Mouse (Mus musculus) ovary, postnatal 14 days (tissue): ENCODE measurements around the gene St3gal5.

Experiments used
- DNase-seq: peaks from one replicate; pipeline ENCODE4 v3.0.0; 2022; ENCODE audit warnings: low spot score

St3gal5 gene

DNA sequence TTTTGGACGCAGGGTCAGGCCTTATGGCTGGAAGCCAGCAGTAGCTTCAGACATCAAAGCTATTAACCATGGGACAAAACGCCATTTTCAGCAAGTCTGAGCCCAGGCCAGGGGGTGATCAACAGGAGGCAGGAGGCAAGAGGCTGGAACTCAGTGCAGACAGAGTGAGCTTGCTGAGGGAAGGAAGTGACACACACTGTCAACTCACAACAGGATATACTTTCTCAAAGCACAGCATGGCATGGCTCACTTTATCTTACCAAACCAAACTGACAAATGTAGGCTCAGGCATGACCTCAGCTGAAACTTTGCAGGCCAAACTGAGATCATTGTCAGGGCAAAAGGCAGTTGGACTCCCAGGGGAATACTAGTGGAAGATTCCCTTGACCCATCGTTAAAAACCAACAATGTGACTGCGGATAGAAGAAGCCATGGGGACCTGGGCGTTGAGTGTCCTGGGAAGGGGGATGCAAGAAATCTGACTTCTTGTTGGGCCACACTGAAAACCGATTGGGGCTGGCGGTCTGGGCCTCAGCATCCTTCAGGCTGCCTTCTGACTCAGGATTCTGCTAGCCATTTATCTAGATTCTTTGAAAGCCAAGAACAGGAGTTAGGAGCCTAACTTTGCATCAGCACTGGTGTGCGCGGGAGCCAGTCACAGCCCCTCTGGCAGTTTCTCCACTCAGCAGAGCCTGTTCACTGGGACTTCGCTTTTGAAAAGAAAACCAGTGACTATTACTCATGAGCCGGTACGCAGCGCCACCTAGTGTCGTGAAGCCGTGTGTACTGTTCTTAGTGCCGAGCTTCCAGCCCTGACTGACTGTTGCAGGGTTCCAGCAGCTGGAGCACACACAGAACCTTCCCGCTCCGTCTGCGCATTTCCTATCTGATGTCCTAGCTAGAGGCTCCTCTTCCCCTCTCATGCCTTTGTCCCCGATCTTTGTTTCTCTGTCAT, 67.2 kb downstream of the St3gal5 start:
- peak; percentile 85 for DNase-seq

DNA sequence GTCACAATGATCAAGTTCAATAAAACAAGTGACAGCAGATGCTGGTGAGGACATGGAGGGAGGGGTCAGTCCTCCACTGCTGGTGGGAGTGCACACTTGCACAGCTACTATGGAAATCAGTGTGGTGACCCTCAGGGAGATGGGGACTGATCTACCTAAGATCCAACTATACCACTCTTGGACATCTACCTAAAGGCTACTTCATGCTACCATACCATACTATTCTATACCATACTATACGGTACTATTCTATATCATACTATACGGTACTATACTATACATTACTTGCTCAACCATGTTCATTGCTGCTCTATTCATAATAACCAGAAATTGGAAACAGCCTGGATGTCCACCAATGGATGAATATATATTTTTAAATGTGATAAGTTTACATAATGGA, 68.5 kb downstream of the St3gal5 start:
- no peak for DNase-seq

DNA sequence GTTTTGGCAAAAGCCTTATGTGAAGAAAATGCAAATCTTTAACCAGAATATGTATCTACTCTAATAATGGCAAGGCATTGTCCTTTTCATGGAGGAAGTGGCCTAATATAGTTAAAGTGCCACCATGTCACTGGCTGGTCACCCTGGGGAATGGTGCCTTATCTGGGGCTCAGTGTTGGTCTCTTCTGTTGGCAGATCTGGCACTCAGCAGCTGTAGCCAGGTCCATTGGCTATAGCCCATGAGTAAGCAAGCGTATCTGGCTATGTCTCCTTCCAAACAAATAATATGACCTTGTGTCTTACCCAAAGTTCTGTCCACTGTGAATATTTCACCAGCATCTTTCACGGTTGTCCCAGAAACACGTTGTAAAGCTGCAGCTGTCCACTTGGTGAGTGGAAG, 74.0 kb downstream of the St3gal5 start:
- DNase-seq: no peak

DNA sequence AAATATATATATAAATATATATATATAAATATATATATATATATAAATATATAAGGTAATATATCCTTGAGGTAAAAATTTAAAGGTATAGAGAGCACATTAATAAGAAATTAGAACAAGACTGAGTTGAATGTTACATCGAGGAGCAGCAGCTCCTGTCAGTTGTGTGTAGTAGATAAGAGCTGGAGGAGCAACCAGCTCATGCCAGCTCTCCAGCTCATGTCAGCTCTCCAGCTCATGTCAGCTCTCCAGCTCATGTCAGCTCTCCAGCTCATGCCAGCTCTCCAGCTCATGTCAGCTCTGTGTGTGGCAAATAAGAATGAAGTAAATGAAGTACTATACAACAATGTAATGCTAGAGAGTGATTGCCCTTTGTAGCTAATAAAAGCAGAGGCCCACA, 76.0 kb downstream of the St3gal5 start:
- DNase-seq: no peak

DNA sequence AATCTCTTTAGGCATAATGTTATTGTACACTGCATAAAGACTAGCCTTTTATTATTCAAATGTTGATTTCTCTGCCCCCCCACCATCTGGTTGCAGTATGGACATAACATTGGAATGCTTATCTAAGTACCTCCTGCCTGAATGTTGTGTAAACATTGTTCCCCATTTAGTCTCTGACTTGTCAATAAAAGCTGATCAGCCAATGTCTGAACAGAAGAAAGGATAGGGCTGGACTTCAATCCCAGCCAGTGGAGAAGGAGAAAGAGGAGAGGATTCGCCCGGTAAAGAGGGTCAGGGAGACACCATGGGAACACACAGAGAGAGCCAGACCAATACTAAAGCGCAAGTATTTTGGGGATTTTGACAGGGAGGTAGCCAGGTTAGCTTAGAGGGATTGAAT, 78.0 kb downstream of the St3gal5 start:
- no peak for DNase-seq

DNA sequence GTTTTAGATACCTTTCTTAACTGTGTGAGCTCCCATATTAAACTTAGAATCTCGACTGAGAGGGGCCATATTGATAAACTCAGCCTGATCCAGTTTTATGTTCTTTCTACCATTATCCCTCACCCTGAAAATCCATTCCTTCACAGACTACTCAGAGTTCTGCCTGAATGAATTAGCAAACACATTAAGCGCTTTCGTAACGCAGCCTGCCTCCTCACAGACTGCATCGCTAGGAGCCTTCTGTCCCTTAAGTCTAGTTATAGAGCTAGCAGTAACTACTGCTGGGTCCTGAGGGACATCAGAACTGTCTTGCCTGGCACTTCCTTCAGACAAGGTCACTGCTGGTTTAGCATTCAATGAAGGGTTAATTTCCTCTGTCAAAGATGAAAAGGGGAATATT, 78.6 kb downstream of the St3gal5 start:
- no peak for DNase-seq

DNA sequence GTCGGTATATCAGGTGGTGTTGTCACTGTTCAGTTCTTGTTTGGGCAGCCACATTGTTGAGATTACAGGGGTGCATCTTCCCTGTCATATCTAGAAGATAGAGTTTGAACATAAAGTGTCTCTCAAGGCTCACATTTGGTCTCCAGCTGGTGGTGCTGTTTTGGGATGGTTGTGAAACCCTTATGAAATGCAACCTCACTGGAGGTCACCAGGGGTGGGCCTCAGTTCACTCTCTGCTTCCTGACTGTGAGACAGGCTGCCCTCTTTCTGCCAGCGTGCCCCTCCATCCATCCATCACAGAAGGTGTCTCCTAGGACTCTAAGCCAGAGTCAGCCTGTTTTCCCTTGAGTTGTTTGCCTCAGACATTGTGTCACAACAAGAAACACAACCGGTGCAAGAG, 80.0 kb downstream of the St3gal5 start:
- no peak for DNase-seq

DNA sequence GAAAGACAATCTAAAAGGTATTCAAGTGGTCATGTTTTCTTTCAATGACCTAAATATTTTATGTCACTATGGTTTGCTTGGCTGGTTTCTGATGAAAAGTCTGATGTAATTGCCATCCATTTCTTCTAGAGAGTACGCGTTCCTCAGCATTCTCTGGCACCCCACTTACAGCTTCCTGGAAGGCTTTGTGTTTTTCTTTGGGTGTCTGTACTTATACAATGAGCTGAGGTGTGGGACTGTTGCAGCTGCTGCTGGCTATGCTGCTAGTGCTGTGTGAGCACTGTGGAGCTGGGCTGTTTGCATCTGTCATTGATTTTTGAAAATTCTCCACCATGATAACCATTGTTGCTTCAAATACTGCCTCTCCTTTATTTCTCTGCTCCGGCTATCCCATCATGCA, 81.6 kb downstream of the St3gal5 start:
- no peak for DNase-seq

DNA sequence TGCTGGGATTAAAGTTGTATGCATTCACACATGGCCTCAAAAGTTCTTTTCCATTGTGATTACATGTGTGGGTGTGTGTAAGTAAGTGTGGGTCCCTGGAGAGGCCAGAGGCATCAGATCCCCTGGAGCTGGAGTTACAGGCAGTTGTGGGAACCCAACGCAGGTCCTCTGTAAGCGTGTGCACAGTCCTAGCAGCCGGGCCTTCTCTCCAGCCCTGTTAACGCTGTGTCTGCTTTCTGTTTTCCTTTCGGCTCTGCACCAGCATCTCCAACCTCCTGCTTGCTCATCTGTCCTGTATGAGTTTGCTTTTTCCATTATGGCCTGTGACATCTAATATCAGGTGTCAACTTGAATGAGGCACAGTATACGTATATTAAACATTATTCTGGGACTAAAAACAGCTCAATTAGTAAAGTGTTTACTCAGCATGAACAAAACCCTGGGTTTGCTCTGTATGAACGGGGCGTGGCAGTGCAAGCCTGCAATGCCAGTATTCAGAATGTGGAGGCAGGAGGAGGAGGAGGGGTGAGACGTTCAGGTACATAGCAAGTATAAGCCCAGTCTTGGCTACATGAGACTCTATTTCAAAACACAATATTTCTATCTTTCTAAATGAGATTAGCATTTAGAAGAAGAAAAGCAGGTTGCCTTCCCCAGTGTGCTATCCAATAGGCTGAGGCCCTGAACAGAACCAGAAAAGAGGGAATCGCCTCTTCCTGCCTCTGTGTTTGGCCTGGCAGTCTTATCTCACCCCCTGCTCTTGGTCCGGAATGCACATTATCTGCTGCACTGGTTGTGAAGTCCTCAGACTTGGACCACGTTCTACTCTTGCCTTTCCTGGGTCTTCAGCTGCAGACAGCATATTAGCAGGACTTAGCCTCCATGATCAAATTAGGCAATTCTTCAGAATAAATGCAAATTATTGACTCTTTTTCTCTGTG, 82.4 kb downstream of the St3gal5 start:
- no peak for DNase-seq

DNA sequence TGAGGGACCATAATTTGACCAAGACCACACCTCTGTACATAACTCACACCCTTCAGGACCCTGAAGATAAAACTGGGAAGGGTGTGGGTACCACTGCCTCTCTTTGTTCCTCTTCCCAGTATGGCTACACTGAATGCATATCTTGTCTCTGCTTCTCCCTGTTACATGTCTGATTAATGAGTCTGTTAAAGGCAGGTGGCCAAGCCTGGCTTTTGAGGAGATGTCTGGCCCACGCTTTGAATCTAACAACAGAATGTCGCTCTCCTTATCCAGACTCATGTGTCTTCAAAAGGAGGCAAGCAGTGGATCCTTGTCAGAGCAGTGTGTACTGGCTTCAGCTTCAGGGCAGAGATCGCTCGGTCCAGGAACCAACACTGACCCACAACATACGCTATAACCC, 87.2 kb downstream of the St3gal5 start:
- no peak for DNase-seq

DNA sequence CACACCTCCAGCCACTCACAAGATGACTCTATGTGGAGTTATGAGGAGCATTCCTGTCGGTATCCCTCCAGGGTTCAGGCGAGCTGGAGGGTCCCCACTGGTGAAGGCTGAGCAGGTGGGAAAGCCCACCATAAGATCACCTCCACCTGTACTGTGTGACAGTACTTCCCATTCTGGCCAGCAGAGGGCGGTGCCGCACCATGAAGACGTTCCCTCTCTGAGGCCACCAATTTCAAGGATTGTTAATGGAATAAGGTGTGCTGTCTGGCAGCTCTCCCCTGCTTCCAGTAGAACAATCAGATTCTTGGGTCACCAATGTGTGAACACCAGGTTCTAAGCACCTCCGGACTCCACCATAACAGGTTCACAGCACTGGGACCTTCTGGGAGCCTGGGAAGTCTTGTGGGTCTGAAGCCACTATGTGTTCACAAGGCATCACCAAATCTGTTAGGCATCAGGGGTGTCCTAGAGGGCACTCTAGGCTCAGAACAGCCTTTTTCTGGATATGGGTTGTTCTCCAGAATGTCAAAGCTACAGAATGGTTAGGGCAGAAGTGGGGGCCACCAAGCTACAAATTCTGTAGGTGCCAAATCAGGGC, 88.6 kb downstream of the St3gal5 start:
- DNase-seq: peak; percentile 80

DNA sequence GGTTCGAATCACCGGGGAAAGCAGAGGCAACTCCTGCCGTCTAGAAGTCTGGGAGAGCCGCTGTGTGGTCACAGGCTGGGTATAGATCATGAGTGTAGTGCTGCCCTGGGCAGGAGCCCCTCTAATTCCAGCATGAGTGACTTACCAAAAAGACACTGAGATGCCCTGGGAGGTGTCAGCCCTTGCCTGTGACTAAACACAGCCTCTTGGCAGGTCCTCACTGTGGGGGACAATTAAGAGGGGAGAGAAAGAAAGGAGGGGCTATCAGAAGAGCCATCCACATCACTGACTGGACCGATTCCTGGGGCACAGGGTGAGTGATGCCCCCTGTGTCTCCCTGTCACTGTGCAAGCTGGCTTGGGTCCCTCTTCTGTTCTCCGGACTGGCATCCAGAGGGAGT, 89.4 kb downstream of the St3gal5 start:
- no peak for DNase-seq

DNA sequence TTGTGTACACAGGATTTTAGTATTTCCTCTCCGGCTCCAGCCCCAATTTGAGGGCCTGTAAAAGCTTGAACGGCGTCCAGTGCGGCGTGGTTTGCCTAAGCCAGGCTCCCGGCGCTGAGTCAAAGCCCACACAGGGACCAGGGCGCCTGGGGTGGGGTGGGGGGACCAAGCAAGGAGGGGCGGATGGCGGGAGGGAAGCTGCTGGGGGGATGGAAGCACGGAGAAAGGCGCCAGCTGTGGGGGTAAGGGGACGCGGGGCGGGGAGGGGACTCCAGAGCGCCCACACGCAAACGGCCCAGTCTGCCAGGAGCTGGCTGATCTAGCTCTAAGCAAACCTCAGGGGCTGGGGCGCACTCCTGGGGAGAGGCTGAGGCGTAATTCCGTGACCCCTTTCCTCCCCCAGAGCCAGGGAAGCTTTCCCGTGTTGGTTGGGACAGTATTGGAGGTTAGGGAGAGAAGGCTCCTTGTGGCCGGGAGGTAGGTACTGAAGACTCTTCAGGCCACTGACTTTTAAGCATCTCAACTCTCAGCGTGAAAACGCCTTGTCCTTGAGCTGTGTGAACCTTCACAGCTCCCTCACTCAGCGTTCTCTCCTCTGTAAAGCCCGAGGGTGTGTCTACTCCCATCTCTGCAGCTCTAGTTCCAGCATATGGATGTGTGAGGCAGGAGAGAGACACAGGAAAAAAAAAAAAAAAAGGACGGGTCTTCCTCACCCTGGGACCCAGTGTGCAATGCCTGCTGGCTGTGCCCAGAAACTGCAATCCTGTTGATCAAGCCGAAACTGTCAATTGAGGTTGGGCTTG, 91.9 kb downstream of the St3gal5 start:
- DNase-seq: no peak

DNA sequence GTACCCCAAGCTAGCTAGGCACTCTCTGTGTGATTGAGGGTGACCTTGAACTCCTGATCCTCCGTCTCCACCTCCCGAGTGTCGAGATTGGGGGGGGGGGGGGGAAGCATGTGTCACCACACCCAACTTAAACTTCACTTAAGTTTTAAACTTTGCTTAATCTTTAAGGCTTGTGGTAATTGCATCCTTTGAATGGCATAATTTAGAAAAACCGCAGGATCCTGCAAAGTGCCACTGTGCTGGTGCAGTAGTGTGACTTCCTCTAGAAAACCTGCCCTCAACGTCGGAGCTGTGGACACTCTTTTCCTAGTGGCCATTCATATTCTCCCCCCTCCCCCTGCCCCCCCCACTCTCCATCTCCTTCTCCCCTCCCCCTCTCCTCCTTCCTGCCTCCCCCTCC, 92.7 kb downstream of the St3gal5 start:
- no peak for DNase-seq

DNA sequence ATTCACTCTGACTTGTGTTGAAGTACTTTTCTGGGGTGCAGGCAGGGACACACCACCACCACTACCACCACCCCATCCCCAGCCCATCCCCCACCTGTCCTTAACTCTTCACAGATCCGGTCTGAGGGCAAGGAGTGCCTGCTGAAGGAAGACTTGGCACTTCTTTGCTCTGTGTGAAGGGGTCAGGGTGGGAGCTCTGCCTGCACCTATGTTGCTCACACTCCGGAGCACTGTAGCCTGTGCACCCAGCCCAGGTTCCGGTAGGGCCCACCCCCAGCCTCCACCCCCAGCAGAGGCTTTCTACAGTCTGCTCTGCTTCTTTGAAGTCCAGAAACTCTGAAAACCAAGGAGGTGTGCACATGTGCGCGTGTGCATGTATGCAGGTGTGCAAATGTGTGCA, 93.2 kb downstream of the St3gal5 start:
- no peak for DNase-seq

DNA sequence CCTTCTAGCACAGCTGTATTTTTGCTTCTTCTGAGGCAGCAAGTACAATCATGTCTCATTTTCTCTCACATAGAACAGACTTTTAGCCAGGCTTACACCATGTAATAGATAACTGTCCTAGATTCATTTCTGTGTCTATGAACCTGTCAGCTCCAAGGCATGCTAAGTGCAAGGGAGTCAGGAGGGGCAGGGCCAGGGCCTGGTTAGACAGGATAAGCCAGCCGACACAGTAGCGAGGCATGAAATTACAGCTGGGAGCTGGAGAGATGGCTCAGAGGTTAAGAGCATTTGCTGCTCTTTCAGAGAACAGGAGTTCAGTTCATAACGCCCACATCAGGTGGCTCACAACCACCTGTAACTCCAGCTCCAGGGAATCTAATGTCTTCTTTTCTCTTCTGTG, 99.3 kb downstream of the St3gal5 start:
- DNase-seq: no peak

DNA sequence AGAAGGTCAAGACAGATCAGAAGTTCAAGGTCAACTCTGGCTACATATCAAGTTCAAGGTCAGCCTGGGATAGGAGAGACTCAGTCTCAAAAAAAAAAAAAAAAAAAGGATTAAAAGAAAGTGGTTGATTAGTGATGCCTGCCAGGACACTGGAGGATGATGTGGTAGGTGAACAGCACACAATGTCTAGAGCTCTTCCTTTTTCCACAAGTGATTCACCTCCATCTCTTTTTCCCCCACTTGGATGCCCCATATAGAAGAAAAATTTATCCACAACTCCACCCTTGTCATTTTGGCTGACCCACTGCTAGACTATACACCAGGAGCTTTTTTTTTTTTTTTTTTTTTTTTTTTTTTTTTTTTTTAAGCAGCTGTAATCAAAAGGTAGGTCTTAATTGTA, 100.1 kb downstream of the St3gal5 start:
- DNase-seq: no peak

DNA sequence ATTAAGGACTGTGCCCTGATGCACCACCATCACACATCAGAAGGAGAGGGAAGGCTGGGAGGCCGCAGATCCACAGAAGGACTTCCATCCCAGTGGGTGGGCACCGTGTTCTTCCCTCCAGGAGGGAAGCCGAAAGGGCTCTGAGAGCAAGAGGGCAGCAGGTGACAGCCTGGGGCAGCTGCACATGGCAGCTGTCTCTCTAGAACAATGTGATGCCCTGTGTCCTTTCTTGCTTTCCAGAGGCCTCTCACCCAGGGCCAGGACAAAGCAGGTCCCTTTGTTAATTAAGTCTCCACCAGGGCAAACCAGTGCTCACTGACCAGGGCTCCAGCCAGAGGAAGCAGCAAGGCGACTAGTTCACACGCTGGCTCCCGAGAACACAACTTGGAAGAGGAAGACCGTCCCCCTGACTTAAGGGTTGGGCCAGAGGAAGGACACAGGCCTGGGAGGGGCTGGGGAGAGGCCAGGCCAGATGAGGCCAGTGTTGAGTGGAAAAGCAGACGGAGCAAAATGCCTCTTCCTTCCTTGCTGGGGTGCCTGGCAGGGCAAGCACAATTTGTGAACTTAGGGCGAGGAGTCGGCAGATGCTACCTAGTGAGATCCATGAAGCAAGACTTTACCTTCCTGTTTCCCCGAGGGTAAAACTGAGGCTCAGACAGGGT, 103.3 kb downstream of the St3gal5 start:
- no peak for DNase-seq

DNA sequence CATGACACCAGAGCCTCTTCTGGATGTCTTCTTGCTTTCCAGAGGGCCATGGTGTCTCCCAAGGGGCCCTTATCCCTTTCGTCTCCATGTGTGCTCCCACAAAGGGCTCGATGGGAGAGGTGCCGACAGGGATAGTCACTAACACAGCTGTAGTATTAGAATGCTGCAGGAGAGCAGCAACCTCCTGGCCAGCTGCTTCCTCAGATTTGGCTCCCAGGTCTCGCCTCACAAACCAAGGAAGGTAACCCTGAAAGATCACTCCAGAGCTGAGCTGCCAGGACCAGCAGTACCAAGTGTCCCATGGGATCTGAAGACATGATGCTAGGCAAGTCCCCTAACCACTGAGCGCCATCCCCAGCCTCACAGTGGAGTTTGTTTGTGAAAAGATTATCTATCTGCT, 105.3 kb downstream of the St3gal5 start:
- DNase-seq: no peak

DNA sequence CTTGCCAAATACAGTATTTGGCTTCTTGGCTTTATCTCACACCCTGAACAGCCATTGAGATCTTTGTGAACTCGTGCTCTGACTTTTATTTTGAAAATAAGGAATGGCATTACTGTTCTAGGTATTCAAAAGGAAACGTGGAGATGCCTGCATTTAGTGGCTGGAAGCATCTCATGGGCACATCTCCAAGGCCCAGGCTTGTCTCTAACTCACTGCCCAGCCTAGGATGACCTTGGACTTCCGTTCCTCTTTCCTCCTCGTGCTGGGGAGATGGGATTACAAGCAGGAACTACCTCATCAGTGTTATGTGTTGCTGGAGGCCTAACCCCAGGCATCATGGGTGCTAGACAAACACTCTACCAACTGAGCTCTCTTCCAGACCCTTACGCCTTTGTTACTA, 105.9 kb downstream of the St3gal5 start:
- no peak for DNase-seq
